In genomic region chr2:71543531-71543930, GRCm38 (mm10) we compare ENCODE assay signal across 12 mouse cellular contexts. TPM values are rescaled to one million over a fixed set of nuclear protein-coding genes. Genes with fewer than 3 reads are reported as not detected.
DNase-seq lines count a peak whose midpoint lies in the region; ATAC-seq lines count a peak whose summit lies in the region.
"Had no signal": no experiment of that assay in that cellular context is flagged by ENCODE, and none has a peak within 500 bp of the region (broad histone marks: within the 10 kb centered on the region; RNA-seq: fewer than 3 reads in every experiment).

No protein-coding gene starts in this region.

- 4% methylated on average over 9 of the region's 9 CpGs for WGBS in heart, embryonic 12.5 days
- 7% methylated on average over 9 of the region's 9 CpGs for WGBS in forebrain, embryonic 14.5 days
- WGBS in midbrain, embryonic 12.5 days: 1% methylated on average over 9 of the region's 9 CpGs

- no peak overlapping the region for H3K4me3 ChIP-seq in heart, embryonic 12.5 days
- peak overlapping the region; percentile 66 for H3K4me3 ChIP-seq in forebrain, embryonic 14.5 days (ENCODE audit: low read depth, low read length)
- peak overlapping the region; percentile 56 for H3K4me3 ChIP-seq in midbrain, embryonic 12.5 days
- H3K4me3 ChIP-seq: liver, embryonic 15.5 days had no signal

- peaks cover 60% of the 10 kb centered on the region for H3K4me1 ChIP-seq in heart, embryonic 12.5 days (replicated peaks)
- H3K4me1 ChIP-seq in forebrain, embryonic 14.5 days (ENCODE audit: control insufficient read depth, insufficient read depth, low read length): peaks cover 18% of the 10 kb centered on the region
- peaks cover 55% of the 10 kb centered on the region for H3K4me1 ChIP-seq in midbrain, embryonic 12.5 days

- DNase-seq in heart, adult 8-10 months (ENCODE audit: low spot score): no peak
- peak; percentile 46 for DNase-seq in NIH3T3 (ENCODE audit: low read depth)
- DNase-seq in forebrain, embryonic 14.5 days (ENCODE audit: low spot score): no peak
- no peak for DNase-seq in gastrocnemius, postnatal 4 days (ENCODE audit: low spot score in 2 of 2)
- DNase-seq in thymus, postnatal 25 days: no peak
- DNase-seq in layer of hippocampus, adult 8-10 months (ENCODE audit: low spot score in 2 of 2): no peak
- DNase-seq: layer of hippocampus, postnatal 36 days had no signal

- H3K4me2 ChIP-seq in heart, embryonic 12.5 days: 0 out of 2 replicates have a peak overlapping the region, but pooled peaks have one; percentile 85
- peak overlapping the region; percentile 90 for H3K4me2 ChIP-seq in forebrain, embryonic 14.5 days (ENCODE audit: low read length)
- no peak overlapping the region for H3K4me2 ChIP-seq in midbrain, embryonic 12.5 days (replicated peaks)

- H3K27ac ChIP-seq in heart, embryonic 12.5 days (ENCODE audit: poor library complexity, severe bottlenecking): no peak overlapping the region
- H3K27ac ChIP-seq in forebrain, embryonic 14.5 days (ENCODE audit: low read depth, low read length): peak overlapping the region; percentile 95
- H3K27ac ChIP-seq in midbrain, embryonic 12.5 days (replicated peaks): no peak overlapping the region
- H3K27ac ChIP-seq: kidney, postnatal 0 days; liver, embryonic 15.5 days had no signal

- peaks cover 91% of the 10 kb centered on the region for H3K27me3 ChIP-seq in heart, embryonic 12.5 days (replicated peaks)
- peaks cover 40% of the 10 kb centered on the region for H3K27me3 ChIP-seq in forebrain, embryonic 14.5 days (replicated peaks; ENCODE audit: control insufficient read depth, insufficient read depth, low read length)
- peaks cover 91% of the 10 kb centered on the region for H3K27me3 ChIP-seq in midbrain, embryonic 12.5 days

- ATAC-seq in heart, embryonic 12.5 days (ENCODE audit: insufficient number of reproducible peaks, low FRiP score): no peak
- no peak for ATAC-seq in forebrain, embryonic 14.5 days
- ATAC-seq in midbrain, embryonic 12.5 days (ENCODE audit: low FRiP score, low read depth): no peak

- no peaks in the 10 kb centered on the region for H3K9me3 ChIP-seq in heart, embryonic 12.5 days (replicated peaks)
- no peaks in the 10 kb centered on the region for H3K9me3 ChIP-seq in forebrain, embryonic 14.5 days (replicated peaks; ENCODE audit: control insufficient read depth, low read length)
- no peaks in the 10 kb centered on the region for H3K9me3 ChIP-seq in midbrain, embryonic 12.5 days
- H3K9me3 ChIP-seq: liver, embryonic 15.5 days had no signal

- H3K36me3 ChIP-seq in heart, embryonic 12.5 days: no peaks in the 10 kb centered on the region
- peaks cover 5% of the 10 kb centered on the region; the same call in 1 of the 2 replicates for H3K36me3 ChIP-seq in forebrain, embryonic 14.5 days (ENCODE audit: control insufficient read depth, insufficient read depth, low read length)
- no peaks in the 10 kb centered on the region for H3K36me3 ChIP-seq in midbrain, embryonic 12.5 days
- H3K36me3 ChIP-seq: liver, embryonic 15.5 days had no signal

- no peak overlapping the region for H3K9ac ChIP-seq in heart, embryonic 12.5 days
- peak overlapping the region; percentile 84 for H3K9ac ChIP-seq in forebrain, embryonic 14.5 days (ENCODE audit: low read length)
- no peak overlapping the region for H3K9ac ChIP-seq in midbrain, embryonic 12.5 days (replicated peaks)
- H3K9ac ChIP-seq: liver, embryonic 15.5 days had no signal

RNA-seq across cellular contexts. Expression of gene Dlx2, which starts 3.0 kb away (rescaled TPM):
- polyA plus RNA-seq in heart, embryonic 12.5 days (2016; fragmentation: Nextera tagmentation; extraction: Ambion mirVana): 0.39 and 0.68 TPM in 2 replicates
- total RNA-seq in heart, adult 8-10 months (2022): not detected
- polyA plus RNA-seq in forebrain, embryonic 14.5 days (2014; fragmentation: Nextera tagmentation; extraction: Ambion mirVana): 44.8 and 51.2 TPM in 2 replicates
- 15.8 and 21.5 TPM in 2 replicates for polyA plus RNA-seq in midbrain, embryonic 12.5 days (2016; fragmentation: Nextera tagmentation; extraction: Ambion mirVana)
- total RNA-seq in gastrocnemius, postnatal 4 days (2021): under 1 TPM; 0.10 to 0.13 TPM
- total RNA-seq in layer of hippocampus, adult 8-10 months (2022): 1 to 10 TPM; 3.6 to 4.9 (median 4.7) TPM
- total RNA-seq: heart, postnatal 10 days had no signal
- polyA plus RNA-seq: kidney, postnatal 0 days had no signal

RNA-seq across cellular contexts. Expression of gene Dlx1, which starts 15.6 kb away (rescaled TPM):
- 0.08 and 0.47 TPM in 2 replicates for polyA plus RNA-seq in heart, embryonic 12.5 days (2016; fragmentation: Nextera tagmentation; extraction: Ambion mirVana)
- total RNA-seq in heart, adult 8-10 months (2022): under 1 TPM; 0.20 to 0.78 (median 0.56) TPM
- polyA plus RNA-seq in forebrain, embryonic 14.5 days (2014; fragmentation: Nextera tagmentation; extraction: Ambion mirVana): 155 and 176 TPM in 2 replicates
- 37.2 and 59.9 TPM in 2 replicates for polyA plus RNA-seq in midbrain, embryonic 12.5 days (2016; fragmentation: Nextera tagmentation; extraction: Ambion mirVana)
- under 1 TPM in 1 of 2 experiments, not detected in 1; 0.10 TPM for total RNA-seq in gastrocnemius, postnatal 4 days (2021)
- 10 to 100 TPM; 14.0 to 16.3 (median 15.2) TPM for total RNA-seq in layer of hippocampus, adult 8-10 months (2022)
- polyA plus RNA-seq: kidney, postnatal 0 days had no signal

Comparison
In these comparisons a context has a peak if more than half of its experiments do, and no peak if none do; other contexts are left out.
1. RNA of gene Dlx2, which starts 3.0 kb away (total RNA-seq): 3.6 to 4.9 TPM in layer of hippocampus, adult 8-10 months; 0.10 to 0.13 TPM in gastrocnemius, postnatal 4 days and not detected in heart, adult 8-10 months; every median in the first group is over 4 times any median in the second.
2. RNA of gene Dlx1, which starts 15.6 kb away (total RNA-seq): 14.0 to 16.3 TPM in layer of hippocampus, adult 8-10 months; 0.20 to 0.78 TPM in heart, adult 8-10 months and 0.10 TPM in gastrocnemius, postnatal 4 days; every median in the first group is over 4 times any median in the second.